Mouse (Mus musculus): ENCODE measurements around the gene Rnf114. TPM values are rescaled to one million over a fixed set of nuclear protein-coding genes. Genes with fewer than 3 reads are reported as not detected.
A peak's percentile ranks its signal among the peaks of the same experiment; 100 is the strongest.

Gene Rnf114
- total and polyA plus RNA-seq, 2 experiments from 2014 or later: 63.6 to 102 TPM

DNA sequence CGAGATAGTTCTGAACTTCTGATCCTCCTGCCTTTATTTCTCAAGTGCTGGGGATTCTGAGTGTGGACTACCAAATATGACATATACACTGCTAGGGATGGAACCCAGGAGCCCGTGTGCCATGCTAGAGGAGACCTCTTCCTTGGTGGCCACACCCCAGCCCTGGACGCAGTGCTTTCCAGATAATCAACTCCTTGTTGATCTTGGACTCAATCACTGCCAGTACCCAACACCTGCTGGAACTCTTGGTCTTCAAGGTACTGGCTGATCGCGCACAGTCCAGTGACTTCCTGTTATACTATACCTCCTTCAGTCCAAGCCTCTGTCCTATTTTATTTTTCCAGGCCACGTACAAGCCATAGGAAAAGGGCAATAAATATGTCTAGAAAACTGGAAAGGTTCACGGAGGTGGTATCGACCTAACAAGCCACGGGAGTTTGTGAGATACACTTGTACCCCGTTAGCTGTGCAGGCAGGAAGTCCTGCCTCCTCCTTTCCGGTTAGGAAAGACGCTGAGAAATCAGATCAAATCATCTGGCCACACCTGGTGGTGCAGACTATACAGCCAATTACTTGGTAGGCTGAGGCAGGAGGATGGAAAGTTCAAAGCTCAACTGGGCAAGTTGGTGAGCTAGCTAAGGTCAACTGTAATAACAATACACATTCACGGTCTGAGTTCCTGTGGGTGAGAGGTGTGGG is 10.3 kb downstream of the Rnf114 start:
- Histone ChIP-seq H3K27me3 (ENCODE audit: control insufficient read depth, insufficient read depth, low read length) (no peaks in the 10 kb centered on the region), H3K27ac (ENCODE audit: low read depth) (peak overlapping the region; percentile 86; the same call in 1 of the 2 replicates), H3K4me2 (ENCODE audit: low read depth, low read length) (peak overlapping the region; percentile 92), H3K9ac (replicated peaks; ENCODE audit: low read depth, low read length) (peak overlapping the region; percentile 87; the same call in 1 of the 2 replicates), H3K9me3 (replicated peaks; ENCODE audit: control insufficient read depth, low read length) (no peaks in the 10 kb centered on the region), H3K36me3 (replicated peaks; ENCODE audit: control insufficient read depth, insufficient read depth, low read length) (peaks cover 4% of the 10 kb centered on the region; the same call in 1 of the 2 replicates), H3K4me1 (ENCODE audit: control insufficient read depth, insufficient read depth) (peaks cover 24% of the 10 kb centered on the region), H3K4me3 (ENCODE audit: low read depth, low read length) (peak overlapping the region; percentile 93)
- WGBS: 38% methylated on average over 13 of the region's 13 CpGs
- DNase-seq (ENCODE audit: low spot score) (no peak), ATAC-seq (ENCODE audit: insufficient read depth, low read depth) (no peak)
- TF ChIP-seq CTCF (IDR thresholded peaks at IDR 0.05; ENCODE audit: low read depth) (no peak), EP300 (IDR thresholded peaks at IDR 0.05; ENCODE audit: low read depth) (no peak)

GRCm38 (mm10) chr2:167503253-167503895 is 10.9 kb downstream of the Rnf114 start:
- peak overlapping the region; percentile 86 for H3K27ac ChIP-seq (ENCODE audit: low read depth)
- H3K27me3 ChIP-seq (ENCODE audit: control insufficient read depth, insufficient read depth, low read length): no peaks in the 10 kb centered on the region
- peak overlapping the region; percentile 92 for H3K4me2 ChIP-seq (ENCODE audit: low read depth, low read length)
- H3K9me3 ChIP-seq (replicated peaks; ENCODE audit: control insufficient read depth, low read length): no peaks in the 10 kb centered on the region
- peaks cover 8% of the 10 kb centered on the region; the same call in 1 of the 2 replicates for H3K36me3 ChIP-seq (replicated peaks; ENCODE audit: control insufficient read depth, insufficient read depth, low read length)
- peak overlapping the region; percentile 87 for H3K9ac ChIP-seq (replicated peaks; ENCODE audit: low read depth, low read length)
- H3K4me1 ChIP-seq (ENCODE audit: control insufficient read depth, insufficient read depth): peaks cover 24% of the 10 kb centered on the region
- peak; percentile 79 for DNase-seq (ENCODE audit: low spot score)
- H3K4me3 ChIP-seq (ENCODE audit: low read depth, low read length): peak overlapping the region; percentile 93
- ATAC-seq (ENCODE audit: insufficient read depth, low read depth): peak; percentile 90
- no peak for TF ChIP-seq EP300 (IDR thresholded peaks at IDR 0.05; ENCODE audit: low read depth)
- TF ChIP-seq CTCF (IDR thresholded peaks at IDR 0.05; ENCODE audit: low read depth): no peak
- WGBS: under 1% methylated on average over 67 of the region's 85 CpGs

DNA sequence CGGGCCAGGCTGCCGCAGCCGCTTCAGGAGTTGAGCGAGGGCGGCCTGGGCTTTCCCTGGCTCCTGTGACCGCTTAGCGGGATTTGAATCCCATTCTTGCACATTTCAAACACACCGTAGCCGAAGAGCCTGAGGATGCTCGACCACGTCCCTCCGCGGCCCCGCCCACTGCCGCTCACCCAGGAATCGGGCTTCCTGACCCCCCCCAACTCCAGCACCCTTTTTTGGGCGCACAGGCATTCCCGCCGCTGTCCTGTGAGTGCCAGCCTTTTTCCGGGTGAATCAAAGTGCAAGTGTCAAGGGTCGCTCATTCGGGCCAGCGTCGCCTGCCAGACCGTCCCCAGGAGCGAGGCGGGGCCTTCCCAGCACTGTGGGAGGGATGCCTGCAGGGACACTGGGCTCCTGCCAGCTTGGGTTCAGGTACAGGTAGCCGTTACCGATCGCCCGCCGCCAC is 11.5 kb downstream of the Rnf114 start:
- Histone ChIP-seq H3K9ac (replicated peaks; ENCODE audit: low read depth, low read length) (peak overlapping the region; percentile 87), H3K4me3 (ENCODE audit: low read depth, low read length) (peak overlapping the region; percentile 93), H3K36me3 (replicated peaks; ENCODE audit: control insufficient read depth, insufficient read depth, low read length) (peaks cover 12% of the 10 kb centered on the region; the same call in 1 of the 2 replicates), H3K4me1 (ENCODE audit: control insufficient read depth, insufficient read depth) (peaks cover 24% of the 10 kb centered on the region), H3K27ac (ENCODE audit: low read depth) (peak overlapping the region; percentile 86), H3K9me3 (replicated peaks; ENCODE audit: control insufficient read depth, low read length) (no peaks in the 10 kb centered on the region), H3K27me3 (ENCODE audit: control insufficient read depth, insufficient read depth, low read length) (no peaks in the 10 kb centered on the region), H3K4me2 (ENCODE audit: low read depth, low read length) (peak overlapping the region; percentile 92)
- ATAC-seq (ENCODE audit: insufficient read depth, low read depth) (peak; percentile 19), DNase-seq (ENCODE audit: low spot score) (no peak)
- under 1% methylated on average over 32 of the region's 32 CpGs for WGBS
- TF ChIP-seq EP300 (IDR thresholded peaks at IDR 0.05; ENCODE audit: low read depth): no peak
- no peak for TF ChIP-seq CTCF (IDR thresholded peaks at IDR 0.05; ENCODE audit: low read depth)

DNA sequence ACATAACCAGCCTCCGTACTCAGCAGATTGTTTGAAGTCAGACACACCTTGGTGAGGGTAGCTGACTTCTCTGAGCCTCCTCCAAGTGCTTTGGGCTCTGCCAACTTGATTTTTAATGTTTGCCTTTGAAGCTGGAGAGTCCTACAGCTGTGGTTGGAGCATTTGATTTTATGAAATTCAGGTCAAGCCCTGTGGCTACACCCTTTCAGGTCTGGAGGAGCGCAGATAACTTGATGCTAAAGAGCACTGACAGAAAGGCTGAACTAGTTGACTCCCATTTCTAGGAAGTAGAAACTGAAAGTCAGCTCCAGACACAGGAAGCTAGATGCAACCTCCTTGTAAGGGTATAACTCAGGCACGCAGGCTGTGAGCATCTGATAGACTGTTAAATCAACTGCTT is 12.7 kb downstream of the Rnf114 start:
- H3K27me3 ChIP-seq (ENCODE audit: control insufficient read depth, insufficient read depth, low read length): no peaks in the 10 kb centered on the region
- peak overlapping the region; percentile 93 for H3K4me3 ChIP-seq (ENCODE audit: low read depth, low read length)
- peak overlapping the region; percentile 86 for H3K27ac ChIP-seq (ENCODE audit: low read depth)
- no peak for ATAC-seq (ENCODE audit: insufficient read depth, low read depth)
- no peaks in the 10 kb centered on the region for H3K9me3 ChIP-seq (replicated peaks; ENCODE audit: control insufficient read depth, low read length)
- TF ChIP-seq EP300 (IDR thresholded peaks at IDR 0.05; ENCODE audit: low read depth) (no peak), CTCF (IDR thresholded peaks at IDR 0.05; ENCODE audit: low read depth) (no peak)
- no peak overlapping the region for H3K9ac ChIP-seq (replicated peaks; ENCODE audit: low read depth, low read length)
- peaks cover 24% of the 10 kb centered on the region for H3K36me3 ChIP-seq (replicated peaks; ENCODE audit: control insufficient read depth, insufficient read depth, low read length)
- H3K4me2 ChIP-seq (ENCODE audit: low read depth, low read length): peak overlapping the region; percentile 92; the same call in 1 of the 2 replicates
- H3K4me1 ChIP-seq (ENCODE audit: control insufficient read depth, insufficient read depth): peaks cover 27% of the 10 kb centered on the region
- WGBS: 72% methylated on average over 3 of the region's 3 CpGs
- no peak for DNase-seq (ENCODE audit: low spot score)

DNA sequence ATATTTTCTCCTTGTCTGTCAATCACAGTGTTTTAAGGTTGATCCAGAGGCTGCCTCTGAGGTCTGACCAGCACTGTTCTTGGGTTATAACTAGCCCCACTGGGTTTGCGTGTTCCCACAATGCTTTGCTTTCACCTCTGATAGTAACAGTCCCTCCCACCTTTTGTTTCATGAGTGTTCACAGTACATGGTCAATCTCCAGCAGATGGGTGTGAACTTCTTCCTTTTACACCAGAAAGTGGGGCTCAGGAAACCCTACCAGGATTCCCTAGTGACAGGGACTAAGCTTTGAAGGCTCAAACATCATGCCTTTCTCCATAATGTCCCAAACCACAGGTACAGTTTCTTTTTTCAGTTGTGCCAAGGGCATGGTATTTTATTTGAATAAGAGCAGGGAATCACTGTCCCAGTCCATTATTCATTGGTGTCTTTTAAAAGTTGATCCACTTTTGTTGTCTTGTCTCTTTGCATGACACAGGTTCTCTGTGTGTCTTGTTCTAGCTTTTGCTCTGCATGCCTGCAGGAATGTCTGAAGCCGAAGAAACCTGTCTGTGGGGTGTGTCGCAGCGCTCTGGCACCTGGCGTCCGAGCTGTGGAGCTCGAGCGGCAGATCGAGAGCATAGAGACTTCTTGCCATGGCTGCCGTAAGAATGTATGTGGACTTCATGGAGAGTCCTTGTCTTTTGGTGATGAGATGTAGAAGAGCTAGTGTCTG is 14.3 kb downstream of the Rnf114 start:
- no peaks in the 10 kb centered on the region for H3K27me3 ChIP-seq (ENCODE audit: control insufficient read depth, insufficient read depth, low read length)
- DNase-seq (ENCODE audit: low spot score): no peak
- no peak for TF ChIP-seq CTCF (IDR thresholded peaks at IDR 0.05; ENCODE audit: low read depth)
- TF ChIP-seq EP300 (IDR thresholded peaks at IDR 0.05; ENCODE audit: low read depth): no peak
- no peak overlapping the region for H3K9ac ChIP-seq (replicated peaks; ENCODE audit: low read depth, low read length)
- H3K9me3 ChIP-seq (replicated peaks; ENCODE audit: control insufficient read depth, low read length): no peaks in the 10 kb centered on the region
- 90% methylated on average over 10 of the region's 10 CpGs for WGBS
- ATAC-seq (ENCODE audit: insufficient read depth, low read depth): no peak
- no peak overlapping the region for H3K27ac ChIP-seq (ENCODE audit: low read depth)
- H3K4me3 ChIP-seq (ENCODE audit: low read depth, low read length): no peak overlapping the region
- peaks cover 36% of the 10 kb centered on the region for H3K4me1 ChIP-seq (ENCODE audit: control insufficient read depth, insufficient read depth)
- H3K36me3 ChIP-seq (replicated peaks; ENCODE audit: control insufficient read depth, insufficient read depth, low read length): peaks cover 38% of the 10 kb centered on the region
- no peak overlapping the region for H3K4me2 ChIP-seq (ENCODE audit: low read depth, low read length)
